In genomic region chrX:94865531-94866502, GRCm38 (mm10) we compare ENCODE assay signal across 7 mouse cellular contexts.
DNase-seq lines count a peak whose midpoint lies in the region; ATAC-seq and TF ChIP-seq lines count a peak whose summit lies in the region.

No protein-coding gene starts in this region.

- peak overlapping the region; percentile 62 for H3K4me2 ChIP-seq in intestine, postnatal 0 days (replicated peaks; ENCODE audit: low read depth)
- H3K4me2 ChIP-seq in midbrain, embryonic 13.5 days (replicated peaks): peak overlapping the region; percentile 60

- 20% methylated on average over 17 of the region's 18 CpGs for WGBS in embryonic facial prominence, embryonic 10.5 days
- 26% methylated on average over 16 of the region's 18 CpGs for WGBS in intestine, postnatal 0 days
- WGBS in midbrain, embryonic 13.5 days: 20% methylated on average over 15 of the region's 18 CpGs

- H3K9me3 ChIP-seq in embryonic facial prominence, embryonic 10.5 days: no peaks in the 10 kb centered on the region
- H3K9me3 ChIP-seq in intestine, postnatal 0 days (ENCODE audit: control insufficient read depth): no peaks in the 10 kb centered on the region
- H3K9me3 ChIP-seq in midbrain, embryonic 13.5 days: no peaks in the 10 kb centered on the region

- peak overlapping the region; percentile 70 for H3K27ac ChIP-seq in embryonic facial prominence, embryonic 10.5 days (replicated peaks)
- no peak overlapping the region for H3K27ac ChIP-seq in intestine, postnatal 0 days (ENCODE audit: low read depth, low read length)
- H3K27ac ChIP-seq in midbrain, embryonic 13.5 days: no peak overlapping the region

- no peak overlapping the region for H3K9ac ChIP-seq in intestine, postnatal 0 days (ENCODE audit: low read depth, low read length)
- H3K9ac ChIP-seq in midbrain, embryonic 13.5 days (replicated peaks): peak overlapping the region; percentile 42; the same call in 1 of the 2 replicates

- peak; percentile 89 for ATAC-seq in intestine, postnatal 0 days
- ATAC-seq in midbrain, embryonic 13.5 days: peak; percentile 100

- TF ChIP-seq CTCF in intestine, postnatal 0 days (IDR thresholded peaks at IDR 0.05; ENCODE audit: low read depth): peak; percentile 100

- H3K27me3 ChIP-seq in embryonic facial prominence, embryonic 10.5 days (replicated peaks; ENCODE audit: low read depth, poor library complexity, severe bottlenecking): peaks cover 14% of the 10 kb centered on the region; the same call in 1 of the 2 replicates
- H3K27me3 ChIP-seq in intestine, postnatal 0 days (replicated peaks; ENCODE audit: control insufficient read depth, insufficient read depth, low read length): no peaks in the 10 kb centered on the region
- H3K27me3 ChIP-seq in midbrain, embryonic 13.5 days: no peaks in the 10 kb centered on the region

- H3K36me3 ChIP-seq in embryonic facial prominence, embryonic 10.5 days (replicated peaks): no peaks in the 10 kb centered on the region
- H3K36me3 ChIP-seq in intestine, postnatal 0 days (ENCODE audit: control insufficient read depth, insufficient read depth): no peaks in the 10 kb centered on the region
- H3K36me3 ChIP-seq in midbrain, embryonic 13.5 days: no peaks in the 10 kb centered on the region

- peak; percentile 94 for DNase-seq in adrenal gland, postnatal 10 days
- DNase-seq in embryonic facial prominence, embryonic 10.5 days (ENCODE audit: low spot score): peak; percentile 93
- DNase-seq in gonadal fat pad, adult 2 months (ENCODE audit: low read depth): peak; percentile 4
- peak; percentile 95 for DNase-seq in left cerebral cortex, postnatal 4 days
- peak; percentile 82 for DNase-seq in spleen, adult 12 weeks (ENCODE audit: low spot score)

- intact Hi-C loops in left cerebral cortex, postnatal 4 days (cut with DNase I): no loop called here

- peak overlapping the region; percentile 55 for H3K4me3 ChIP-seq in embryonic facial prominence, embryonic 10.5 days
- peak overlapping the region; percentile 20 for H3K4me3 ChIP-seq in intestine, postnatal 0 days (ENCODE audit: low read depth, low read length)
- H3K4me3 ChIP-seq in midbrain, embryonic 13.5 days (replicated peaks): peak overlapping the region; percentile 40

- H3K4me1 ChIP-seq in embryonic facial prominence, embryonic 10.5 days: peaks cover 2% of the 10 kb centered on the region; the same call in 1 of the 2 replicates
- H3K4me1 ChIP-seq in intestine, postnatal 0 days (replicated peaks; ENCODE audit: control insufficient read depth, insufficient read depth, low read length): no peaks in the 10 kb centered on the region
- H3K4me1 ChIP-seq in midbrain, embryonic 13.5 days (replicated peaks): no peaks in the 10 kb centered on the region

Comparison
In these comparisons a context has a peak if more than half of its experiments do, and no peak if none do; other contexts are left out.
1. DNase-seq: peak in every context shown above with its lines; median percentile 95 in left cerebral cortex, postnatal 4 days; 94 in adrenal gland, postnatal 10 days; 93 in embryonic facial prominence, embryonic 10.5 days; 82 in spleen, adult 12 weeks; 4 in gonadal fat pad, adult 2 months.